9 mouse cellular contexts compared by ENCODE assay signal in genomic region chr11:20636114-20636513, GRCm38 (mm10).
A peak's percentile ranks its signal among the peaks of the same experiment; 100 is the strongest.
DNase-seq lines count a peak whose midpoint lies in the region; ATAC-seq and TF ChIP-seq lines count a peak whose summit lies in the region.
"Had no signal": no experiment of that assay in that cellular context is flagged by ENCODE, and none has a peak within 500 bp of the region (broad histone marks: within the 10 kb centered on the region; RNA-seq: fewer than 3 reads in every experiment).

No protein-coding gene starts in this region.

- H3K4me1 ChIP-seq in lung, embryonic 16.5 days (replicated peaks; ENCODE audit: control insufficient read depth, insufficient read depth, low read length), result peaks cover 44% of the 10 kb centered on the region
- H3K4me1 ChIP-seq in embryonic facial prominence, embryonic 10.5 days, result peaks cover 67% of the 10 kb centered on the region
- peaks cover 33% of the 10 kb centered on the region for H3K4me1 ChIP-seq in kidney, embryonic 14.5 days (ENCODE audit: control insufficient read depth, insufficient read depth, low read length)
- H3K4me1 ChIP-seq in olfactory bulb, adult 2 months (ENCODE audit: control insufficient read depth, insufficient read depth, low read length), result peaks cover 23% of the 10 kb centered on the region

- TF ChIP-seq CTCF in olfactory bulb, adult 2 months (IDR thresholded peaks at IDR 0.05; ENCODE audit: insufficient read depth, low read depth, low read length), result no peak

- no peaks in the 10 kb centered on the region for H3K9me3 ChIP-seq in lung, embryonic 16.5 days (ENCODE audit: control insufficient read depth, low read length)
- no peaks in the 10 kb centered on the region for H3K9me3 ChIP-seq in embryonic facial prominence, embryonic 10.5 days
- no peaks in the 10 kb centered on the region for H3K9me3 ChIP-seq in kidney, embryonic 14.5 days (ENCODE audit: control insufficient read depth, low read length)

- DNase-seq in lung, postnatal 25 days (ENCODE audit: low spot score), result no peak
- DNase-seq in embryonic facial prominence, embryonic 10.5 days (ENCODE audit: low spot score), result no peak
- DNase-seq in urinary bladder, adult 2 months (ENCODE audit: low spot score), result no peak
- no peak for DNase-seq in right cerebral cortex, postnatal 14 days
- no peak for DNase-seq in adrenal gland, adult 18-20 months (ENCODE audit: low spot score in 2 of 2)

- peak overlapping the region; percentile 29 for H3K4me2 ChIP-seq in lung, embryonic 16.5 days (ENCODE audit: low read depth, low read length)
- no peak overlapping the region for H3K4me2 ChIP-seq in kidney, embryonic 14.5 days (replicated peaks; ENCODE audit: low read depth, low read length)

- peak overlapping the region; percentile 90 for H3K27ac ChIP-seq in lung, embryonic 16.5 days (ENCODE audit: low read length)
- H3K27ac ChIP-seq in embryonic facial prominence, embryonic 10.5 days (replicated peaks), result peak overlapping the region; percentile 76
- H3K27ac ChIP-seq in kidney, embryonic 14.5 days (ENCODE audit: low read depth, low read length), result peak overlapping the region; percentile 64; the same call in 1 of the 2 replicates
- 0 out of 2 replicates have a peak overlapping the region, but pooled peaks have one; percentile 6 for H3K27ac ChIP-seq in olfactory bulb, adult 2 months (ENCODE audit: insufficient read depth, low read depth, low read length)

- no peaks in the 10 kb centered on the region for H3K27me3 ChIP-seq in lung, embryonic 16.5 days (ENCODE audit: control insufficient read depth, insufficient read depth, low read depth, low read length)
- H3K27me3 ChIP-seq in embryonic facial prominence, embryonic 10.5 days (replicated peaks; ENCODE audit: low read depth, poor library complexity, severe bottlenecking), result no peaks in the 10 kb centered on the region
- H3K27me3 ChIP-seq in kidney, embryonic 14.5 days (ENCODE audit: control insufficient read depth, insufficient read depth, low read length), result no peaks in the 10 kb centered on the region

- ATAC-seq in lung, embryonic 16.5 days (ENCODE audit: low read depth), result no peak
- no peak for ATAC-seq in kidney, embryonic 14.5 days (ENCODE audit: low FRiP score, low TSS enrichment)
- ATAC-seq: hindbrain, embryonic 16.5 days had no signal

- TF ChIP-seq POLR2A in olfactory bulb, adult 2 months (IDR thresholded peaks at IDR 0.05; ENCODE audit: insufficient read depth, low read depth, low read length), result no peak

- WGBS in lung, embryonic 16.5 days, result 44% methylated on average over 4 of the region's 4 CpGs
- 47% methylated on average over 4 of the region's 4 CpGs for WGBS in embryonic facial prominence, embryonic 10.5 days
- 49% methylated on average over 4 of the region's 4 CpGs for WGBS in kidney, embryonic 14.5 days
- 87% methylated on average over 4 of the region's 4 CpGs for WGBS in olfactory bulb, adult 2 months

- H3K9ac ChIP-seq in lung, embryonic 16.5 days (ENCODE audit: low read length), result peak overlapping the region; percentile 39
- no peak overlapping the region for H3K9ac ChIP-seq in kidney, embryonic 14.5 days (ENCODE audit: low read depth, low read length)

- no peak overlapping the region for H3K4me3 ChIP-seq in lung, embryonic 16.5 days (ENCODE audit: low read length)
- H3K4me3 ChIP-seq in embryonic facial prominence, embryonic 10.5 days, result peak overlapping the region; percentile 19; the same call in 1 of the 2 replicates
- H3K4me3 ChIP-seq in kidney, embryonic 14.5 days (ENCODE audit: low read length), result no peak overlapping the region
- H3K4me3 ChIP-seq in olfactory bulb, adult 2 months (ENCODE audit: insufficient read depth, low read depth, low read length), result no peak overlapping the region

- H3K36me3 ChIP-seq in lung, embryonic 16.5 days (ENCODE audit: control insufficient read depth, insufficient read depth, low read length), result no peaks in the 10 kb centered on the region
- H3K36me3 ChIP-seq in embryonic facial prominence, embryonic 10.5 days (replicated peaks), result no peaks in the 10 kb centered on the region
- H3K36me3 ChIP-seq in kidney, embryonic 14.5 days (ENCODE audit: control insufficient read depth, insufficient read depth, low read length), result no peaks in the 10 kb centered on the region

Comparison
In these comparisons a context has a peak if more than half of its experiments do, and no peak if none do; other contexts are left out.
1. H3K27ac ChIP-seq: peak in every context shown above with its lines; median percentile 90 in lung, embryonic 16.5 days; 76 in embryonic facial prominence, embryonic 10.5 days; 64 in kidney, embryonic 14.5 days; 6 in olfactory bulb, adult 2 months.